Mouse (Mus musculus) skeletal muscle tissue, adult 2 months (tissue): ENCODE data around the gene Tbx2.

Experiments used
- DNase-seq: peaks from one replicate; pipeline ENCODE4 v3.0.0-alpha.2; 2012; ENCODE audit warnings: low read depth, low spot score

Tbx2 gene

GRCm38 (mm10) chr11:85832231-85832924, at the start of gene Tbx2:
TSS of gene Tbx2 (plus strand) at chr11:85832551.
- DNase-seq, result peak; percentile 65

- no peak for DNase-seq
Measured at GRCm38 (mm10) chr11:85786113-85786718, 46.1 kb upstream of the Tbx2 start.

GRCm38 (mm10) chr11:85789750-85790149, 42.6 kb upstream of the Tbx2 start:
- DNase-seq, result no peak

DNA sequence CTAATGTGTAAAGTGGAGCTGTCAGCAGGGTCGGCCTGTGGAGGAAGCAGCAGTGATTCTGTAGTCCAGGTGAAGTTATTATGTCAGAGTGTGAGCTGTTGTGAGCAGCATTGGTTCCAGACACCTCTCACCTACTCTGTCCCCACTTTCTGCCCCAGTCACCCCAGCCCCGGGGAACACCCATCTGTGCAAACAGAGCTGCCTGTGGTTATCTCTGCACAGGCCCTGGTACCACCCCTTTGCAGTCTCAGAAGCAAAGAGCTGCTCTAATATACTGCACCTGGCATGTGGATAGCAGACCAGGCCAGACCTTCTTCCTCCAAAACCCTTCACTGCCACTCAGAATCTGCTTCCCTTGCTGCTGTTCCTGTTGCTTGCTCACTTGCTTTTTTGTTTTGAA, 42.1 kb upstream of the Tbx2 start:
- no peak for DNase-seq

GRCm38 (mm10) chr11:85791212-85791611, 41.1 kb upstream of the Tbx2 start:
- no peak for DNase-seq

DNA sequence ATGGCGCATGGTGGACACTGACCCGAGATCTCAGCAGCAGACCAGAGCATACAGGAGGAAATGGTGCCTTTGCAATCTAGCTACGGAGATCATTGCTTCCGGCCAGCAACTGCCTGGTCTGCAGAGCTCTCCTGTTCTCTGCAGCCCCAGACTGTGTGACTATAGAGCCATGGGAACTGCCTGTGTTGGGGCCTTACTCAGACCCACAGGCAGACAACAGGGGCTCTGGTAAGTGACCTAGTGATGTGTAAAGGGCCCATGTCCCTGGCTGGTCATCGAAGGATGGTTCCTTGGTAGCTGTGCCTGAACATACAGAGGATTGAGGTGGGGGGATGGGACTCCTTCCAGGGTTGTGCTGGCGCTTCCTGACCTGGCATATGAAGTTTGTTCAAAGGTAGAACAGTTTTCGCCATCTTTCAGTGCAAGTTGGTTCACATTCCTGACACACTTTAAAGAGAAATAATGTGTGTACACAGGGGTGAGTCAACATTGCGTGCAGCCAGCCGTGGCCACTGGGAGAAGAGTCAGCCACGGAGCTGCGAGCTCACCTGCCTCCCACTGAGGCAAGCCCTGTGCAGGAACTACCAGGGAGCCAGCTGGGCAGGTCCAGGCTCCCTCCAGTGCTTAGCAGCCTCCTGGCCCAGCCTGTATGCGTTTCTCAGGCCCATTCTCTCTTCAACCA, 39.7 kb upstream of the Tbx2 start:
- no peak for DNase-seq

DNA sequence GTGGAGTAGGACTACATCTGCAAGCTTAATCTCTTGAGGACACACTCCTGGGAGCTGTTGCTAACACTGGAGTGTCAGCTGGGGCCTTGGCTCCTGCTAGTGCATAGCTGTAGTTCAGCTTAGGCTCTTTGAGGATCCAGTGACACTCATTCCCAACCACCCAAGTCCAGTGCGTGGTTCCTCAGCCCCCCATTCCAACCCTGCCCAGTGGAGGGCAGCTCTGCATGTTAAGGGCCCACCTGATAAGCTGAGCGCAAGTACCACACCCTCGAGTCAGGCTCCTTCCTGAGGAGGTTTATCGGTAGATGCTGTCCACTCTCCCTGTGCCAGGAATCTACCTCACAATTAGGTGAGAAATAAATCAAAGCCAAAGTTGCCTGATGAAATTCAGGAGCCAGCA, 32.9 kb upstream of the Tbx2 start:
- no peak for DNase-seq

- DNase-seq, result no peak
Measured at GRCm38 (mm10) chr11:85799856-85800255, 32.5 kb upstream of the Tbx2 start.

DNA sequence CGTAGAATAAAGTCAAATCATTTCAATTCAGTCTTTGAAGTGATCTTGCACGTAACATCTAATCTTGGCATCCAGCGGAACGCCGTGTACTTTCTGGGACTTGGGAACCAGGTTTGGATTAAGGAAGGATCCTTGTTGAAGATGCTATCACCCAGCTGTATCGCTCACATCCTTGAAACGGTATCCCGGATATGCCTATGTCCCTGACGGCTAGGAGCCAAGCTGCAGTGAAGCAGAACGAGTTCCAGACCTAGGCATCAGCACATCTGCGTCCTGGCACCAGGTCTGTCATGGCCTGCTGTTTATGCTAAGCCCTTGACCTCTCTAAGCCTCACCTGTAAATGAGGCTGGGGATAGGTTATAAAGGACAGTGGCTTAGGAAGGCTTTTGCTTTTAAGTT, 32.0 kb upstream of the Tbx2 start:
- no peak for DNase-seq

GRCm38 (mm10) chr11:85804048-85804447, 28.3 kb upstream of the Tbx2 start:
- no peak for DNase-seq

- DNase-seq, result no peak
Measured at GRCm38 (mm10) chr11:85805779-85806178, 26.6 kb upstream of the Tbx2 start.

- no peak for DNase-seq
Measured at GRCm38 (mm10) chr11:85807353-85807752, 25.0 kb upstream of the Tbx2 start.

- no peak for DNase-seq
Measured at GRCm38 (mm10) chr11:85811229-85811628, 21.1 kb upstream of the Tbx2 start.

DNA sequence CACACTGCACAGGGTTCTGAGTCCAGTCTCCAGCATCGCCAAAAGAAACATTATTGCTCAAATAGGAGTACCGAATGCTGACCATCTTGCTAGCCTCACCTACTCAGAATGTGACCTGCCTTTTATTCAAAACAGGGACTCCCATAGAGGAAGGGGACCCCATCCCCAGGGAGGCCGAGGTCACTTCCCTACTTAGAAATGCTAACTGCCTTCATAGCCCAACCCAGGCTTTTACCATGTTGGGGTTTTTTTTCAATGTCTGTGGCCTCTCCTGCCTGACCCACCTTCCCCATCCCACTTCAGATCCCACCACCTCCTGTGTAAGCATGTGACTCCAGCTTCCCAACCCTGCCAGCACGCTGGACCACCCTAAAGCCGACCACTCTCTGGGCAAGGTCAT, 20.7 kb upstream of the Tbx2 start:
- DNase-seq, result no peak

DNA sequence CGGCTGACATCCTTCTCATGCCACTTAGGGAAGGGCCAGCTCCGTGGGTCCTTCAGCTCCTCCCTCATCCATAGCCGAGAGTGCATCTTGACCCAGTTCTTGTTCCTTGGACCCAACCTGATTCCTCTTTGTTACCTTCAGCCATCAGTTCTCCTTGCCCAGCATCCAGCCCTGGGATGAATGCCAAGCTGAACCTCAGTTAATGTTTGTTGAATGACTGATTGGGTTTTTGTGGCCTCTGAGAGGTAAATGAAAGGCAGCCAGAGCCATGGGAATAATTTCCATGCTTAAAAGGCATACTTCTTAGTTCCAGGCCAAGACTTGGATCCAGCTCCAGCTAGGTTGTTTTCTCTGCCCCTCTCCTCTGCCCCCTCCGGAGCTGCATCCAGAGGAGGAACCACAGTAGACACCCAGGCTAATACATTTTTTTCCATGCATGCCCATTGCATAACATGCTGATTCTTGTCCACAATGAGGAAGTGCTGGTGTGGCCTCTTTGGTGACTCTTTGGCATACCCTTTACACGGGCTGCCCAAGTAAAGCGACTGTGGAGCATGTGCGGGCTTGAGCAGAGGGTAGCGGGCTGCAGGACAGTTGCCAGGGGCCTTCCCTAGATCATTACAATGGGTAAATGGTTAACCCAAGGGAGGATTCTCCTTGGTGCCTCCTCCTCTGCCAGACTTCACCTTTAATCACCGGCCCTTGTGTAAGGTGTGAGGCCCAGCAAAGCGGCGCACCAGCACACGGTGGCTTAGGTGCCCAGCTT, 20.0 kb upstream of the Tbx2 start:
- no peak for DNase-seq

DNA sequence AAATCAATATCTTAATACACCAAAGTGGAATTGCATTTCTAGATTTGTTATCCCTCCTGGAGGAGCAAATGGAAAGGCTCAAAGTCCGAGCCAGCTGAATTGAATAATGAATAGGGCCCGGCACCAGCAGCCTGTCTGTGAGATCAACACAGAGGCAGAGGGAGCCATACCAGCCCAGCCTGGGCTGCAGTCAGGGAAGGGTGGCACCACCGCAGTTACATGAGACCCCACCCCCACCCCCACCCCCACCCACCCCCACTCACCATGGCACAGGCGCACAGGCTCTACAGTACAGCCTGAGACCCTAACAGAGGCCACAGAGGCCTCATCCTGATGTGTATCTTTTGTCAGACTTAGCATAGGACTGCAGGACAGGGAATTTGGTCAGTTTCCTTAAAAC, 17.7 kb upstream of the Tbx2 start:
- no peak for DNase-seq

DNA sequence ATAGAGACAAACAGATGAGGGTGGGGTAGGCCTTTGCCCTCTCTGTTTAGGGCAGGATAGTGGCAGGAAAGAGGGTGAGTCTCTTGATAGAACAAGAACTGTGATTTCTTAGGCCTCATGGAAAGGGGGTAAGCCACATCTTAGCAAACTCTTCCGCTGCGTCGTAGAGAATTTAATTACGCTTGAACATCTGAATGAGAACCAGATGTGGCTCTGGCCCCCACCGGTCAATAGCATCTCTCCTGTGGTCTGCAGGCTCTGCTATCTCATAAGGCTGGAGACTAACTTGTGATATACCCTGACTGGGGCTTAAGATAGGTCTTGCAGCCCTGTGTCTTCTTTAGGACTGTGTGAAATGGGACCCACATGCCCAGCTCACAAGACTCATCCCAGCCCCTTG, 15.9 kb upstream of the Tbx2 start:
- no peak for DNase-seq

DNA sequence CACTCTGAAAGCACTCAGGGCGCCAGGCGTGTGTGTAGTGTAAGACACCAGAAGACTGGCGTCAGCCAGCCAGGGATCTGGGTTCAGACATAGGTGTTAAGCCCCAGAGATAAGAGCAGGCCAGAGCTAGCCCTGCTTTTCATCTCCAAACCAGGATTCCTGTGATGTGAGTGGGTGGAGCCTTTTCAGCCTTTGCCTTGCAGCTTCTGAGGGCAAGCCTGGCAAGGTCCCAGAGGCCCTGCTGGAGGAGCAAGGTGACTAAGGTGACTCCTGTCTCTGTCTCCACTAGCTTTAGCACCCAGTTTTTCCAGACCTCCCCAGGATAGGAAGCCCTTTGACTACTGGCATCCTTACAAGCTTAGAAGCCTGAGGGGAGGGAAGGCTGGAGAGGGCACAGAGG, 13.9 kb upstream of the Tbx2 start:
- DNase-seq, result no peak

DNA sequence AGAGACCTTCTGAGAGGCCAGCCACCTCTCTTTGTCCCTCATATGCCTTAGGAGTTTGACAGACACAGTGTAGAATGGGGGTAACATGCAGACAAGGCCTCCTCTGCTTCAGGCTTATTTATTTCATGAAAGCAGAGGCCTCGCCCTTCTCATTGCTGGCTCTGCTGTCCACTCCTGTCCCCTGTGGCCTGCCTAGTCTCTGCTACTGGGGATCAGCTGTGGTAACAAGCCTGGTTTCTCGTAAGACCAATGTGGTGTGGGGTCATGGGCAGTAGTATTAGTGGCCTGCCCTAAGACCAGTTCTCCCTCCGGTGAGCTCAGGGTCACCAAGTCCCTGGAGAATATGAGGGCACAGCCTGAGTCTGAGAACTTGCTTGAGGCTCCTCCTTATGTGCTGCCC, 11.4 kb upstream of the Tbx2 start:
- DNase-seq, result no peak

GRCm38 (mm10) chr11:85821659-85822058, 10.7 kb upstream of the Tbx2 start:
- no peak for DNase-seq

- DNase-seq, result peak; percentile 59
Measured at GRCm38 (mm10) chr11:85823181-85823580, 9.2 kb upstream of the Tbx2 start.

- DNase-seq, result no peak
Measured at GRCm38 (mm10) chr11:85823794-85824193, 8.6 kb upstream of the Tbx2 start.
